Mouse (Mus musculus) spleen, postnatal 14 days (tissue): ENCODE measurements around the gene Eno3.

ENCODE experiments used
- DNase-seq, 2 experiments: peaks; one replicate each; pipeline ENCODE4 v3.0.0; 2021 to 2022; ENCODE audit warnings: low spot score in 2 of 2

The Eno3 gene

DNA sequence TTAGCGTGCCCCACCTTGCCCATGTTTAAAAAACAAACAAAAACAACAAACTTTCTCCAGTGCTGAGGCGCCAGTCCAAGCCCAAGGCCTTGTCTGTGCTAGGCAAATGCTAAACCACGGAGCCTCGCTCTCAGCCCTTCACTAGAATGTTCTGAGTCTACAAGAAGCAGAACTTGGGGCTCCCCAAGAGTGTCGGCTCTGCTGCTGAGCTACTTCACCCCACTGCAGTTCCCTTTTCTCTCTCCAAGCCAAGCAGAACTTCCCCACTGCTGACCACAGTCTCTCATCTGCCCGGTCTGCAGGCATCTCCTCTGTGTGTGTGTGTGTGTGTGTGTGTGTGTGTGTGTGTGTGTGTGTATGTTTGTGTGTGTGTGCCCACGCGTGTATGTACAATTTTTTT is 22.9 kb downstream of the Eno3 start:
- DNase-seq = peak in 1 of 2 experiments; percentile 40

GRCm38 (mm10) chr11:70681170-70681569 is 24.2 kb downstream of the Eno3 start:
- no peak for DNase-seq

DNA sequence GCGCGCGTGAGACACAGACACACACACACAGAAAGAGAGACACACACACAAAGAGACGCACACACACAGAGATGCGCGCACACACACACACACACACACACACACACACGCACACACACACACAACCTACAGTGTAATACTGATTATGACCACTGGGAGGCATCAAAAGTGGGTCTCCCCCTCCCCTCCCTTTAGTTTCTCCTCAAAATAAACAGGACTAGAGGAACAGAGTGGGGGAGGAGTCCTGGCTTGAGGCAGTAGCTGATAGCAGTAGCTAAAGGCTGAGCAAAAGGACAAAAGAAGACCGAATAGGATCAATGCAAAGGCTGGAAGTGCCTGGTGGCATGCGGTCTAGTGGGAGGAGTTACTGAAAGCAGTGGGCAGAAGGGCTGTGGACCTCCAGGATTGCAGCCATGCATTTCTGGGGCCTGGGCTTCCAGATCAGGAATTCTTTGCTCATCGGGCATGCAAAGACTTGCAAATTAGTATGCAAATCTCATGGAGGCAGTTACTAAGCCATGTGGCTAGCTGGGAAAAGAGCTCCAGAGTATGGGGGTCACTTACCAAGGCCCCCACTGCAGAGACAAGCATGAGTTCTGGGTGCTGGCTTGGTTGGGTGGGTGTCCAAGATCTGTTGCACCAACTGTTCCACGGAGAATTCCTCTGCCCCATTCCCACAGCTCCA is 25.0 kb downstream of the Eno3 start:
- DNase-seq = no peak

DNA sequence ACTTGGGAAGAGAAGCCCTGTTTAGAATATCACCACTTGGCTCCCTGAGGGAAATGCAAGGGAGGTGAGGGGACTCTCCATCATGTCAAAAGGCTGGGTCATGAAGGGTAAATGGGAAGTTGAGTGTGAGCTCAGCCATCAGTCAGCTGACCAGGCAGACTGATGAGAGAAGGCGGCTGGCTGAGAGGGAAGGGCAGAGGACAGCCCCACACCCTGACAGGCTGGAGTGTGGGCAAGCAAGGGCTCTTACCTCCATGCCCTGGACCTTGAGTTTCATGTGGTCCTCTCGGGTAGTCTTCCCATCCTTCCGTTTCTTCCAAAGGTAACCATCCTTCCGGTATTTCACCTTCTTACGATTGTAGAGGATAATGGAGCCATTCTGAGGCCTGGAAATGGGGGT is 26.6 kb downstream of the Eno3 start:
- DNase-seq = no peak

DNA sequence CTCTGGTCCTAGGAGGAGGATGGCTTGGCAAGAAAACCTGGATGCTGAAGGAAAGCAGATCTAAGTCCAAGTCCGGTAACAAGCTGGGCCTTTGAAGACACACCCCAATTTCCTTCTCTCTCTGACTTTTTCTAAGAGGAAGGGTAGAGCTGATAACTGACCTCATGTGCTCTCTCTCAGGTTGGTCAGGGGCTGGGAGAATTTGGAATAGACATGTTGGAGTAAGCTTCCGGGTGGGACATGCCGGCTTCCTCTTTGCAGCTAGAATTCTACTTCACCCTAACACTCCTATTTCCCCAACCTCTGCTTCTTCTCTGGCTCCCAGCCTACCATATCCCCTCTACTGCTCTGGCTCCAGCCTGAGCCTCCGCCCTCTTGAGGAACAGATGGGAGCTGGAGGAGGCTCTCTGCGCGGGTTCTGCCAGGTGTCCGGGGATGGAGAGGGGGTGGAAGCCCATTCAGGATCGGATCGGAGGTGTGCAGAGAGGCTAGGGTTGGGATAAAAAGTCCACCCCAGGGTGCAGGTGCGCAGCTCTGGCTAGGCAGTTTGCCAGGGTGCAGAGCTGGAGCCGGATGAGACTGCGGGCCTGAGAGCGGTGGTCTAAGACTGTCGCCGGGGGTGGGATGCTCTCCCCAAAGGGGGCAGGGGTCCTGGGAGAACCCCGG is 30.0 kb downstream of the Eno3 start:
- no peak for DNase-seq

DNA sequence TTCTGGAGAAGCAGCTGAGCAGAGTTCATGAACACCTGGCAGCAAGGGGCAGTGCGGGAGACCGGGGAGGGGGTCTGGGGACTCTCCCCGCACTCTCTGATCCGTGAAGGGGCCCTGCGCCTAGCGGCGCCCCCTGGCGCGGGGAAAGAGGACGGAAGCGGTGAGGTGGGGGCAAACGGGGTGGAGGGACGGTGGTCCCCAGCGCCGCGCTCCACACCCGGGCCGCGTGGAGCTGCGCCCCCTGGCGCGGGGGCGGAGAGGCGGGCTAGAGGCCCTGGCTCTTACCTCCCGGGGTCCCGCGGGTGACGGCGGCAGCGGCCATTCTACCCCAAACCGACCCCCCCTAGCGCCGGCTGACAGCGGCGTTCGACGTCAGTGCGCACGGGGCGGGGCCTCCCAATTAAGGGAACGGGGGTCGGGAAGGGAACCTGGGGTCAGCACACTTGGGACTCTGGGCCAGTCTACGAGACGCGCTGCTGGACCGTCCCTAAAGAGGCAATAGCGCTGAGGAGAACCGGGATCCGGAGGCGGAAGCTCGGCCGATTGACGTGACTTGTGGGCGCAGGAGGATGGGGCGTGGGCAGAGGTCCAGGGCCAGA is 30.7 kb downstream of the Eno3 start, which contains the start of gene Camta2:
Camta2 (minus strand) TSS at position 505 of the 599 bp plus-strand sequence.
- DNase-seq = peak; percentile 63 to 78

- DNase-seq = no peak
Measured at GRCm38 (mm10) chr11:70688372-70688771, 31.4 kb downstream of the Eno3 start.

DNA sequence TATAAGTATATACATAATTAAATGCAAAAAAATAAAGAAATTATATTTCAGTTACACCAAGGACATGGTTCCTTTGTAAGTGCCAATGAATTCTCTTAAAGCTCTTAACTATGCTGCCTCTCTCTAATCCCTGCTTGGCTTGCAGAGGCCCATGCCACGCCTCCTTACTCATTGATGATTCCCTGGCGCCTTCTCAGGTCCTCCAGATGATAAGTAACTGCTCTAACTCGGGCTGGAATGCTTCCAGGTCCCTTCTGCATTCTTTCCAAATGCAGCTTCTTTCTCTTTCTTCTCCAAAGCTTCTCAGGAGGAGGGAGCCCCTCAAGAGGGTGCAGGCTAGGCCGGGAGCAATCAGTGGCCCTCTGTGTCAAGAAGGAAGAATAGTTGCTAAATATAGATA is 32.6 kb downstream of the Eno3 start:
- DNase-seq = no peak

- DNase-seq = no peak
Measured at GRCm38 (mm10) chr11:70693504-70693903, 36.5 kb downstream of the Eno3 start.

DNA sequence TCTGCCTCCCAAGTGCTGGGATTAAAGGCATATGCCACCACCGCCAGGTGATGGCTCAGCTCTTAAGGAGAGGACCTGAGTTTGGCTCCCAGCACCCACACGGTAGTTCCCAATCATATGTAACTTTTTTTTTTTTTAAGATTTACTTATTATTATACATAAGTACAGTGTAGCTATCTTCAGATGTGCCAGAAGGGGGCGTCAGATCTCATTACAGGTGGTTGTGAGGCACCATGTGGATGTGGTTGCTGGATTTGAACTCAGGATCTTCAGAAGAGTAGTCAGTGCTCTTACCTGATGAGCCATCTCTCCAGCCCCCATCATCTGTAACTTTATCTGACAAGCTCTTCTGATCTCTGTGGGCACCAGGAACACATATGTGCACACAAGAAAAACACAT is 40.4 kb downstream of the Eno3 start:
- DNase-seq = no peak

GRCm38 (mm10) chr11:70699051-70699450 is 42.0 kb downstream of the Eno3 start:
- no peak for DNase-seq

- peak; percentile 94 to 96 for DNase-seq
Measured at GRCm38 (mm10) chr11:70699722-70700556, 42.9 kb downstream of the Eno3 start, which contains the start of the genes Inca1 and Kif1c. TSS of gene Inca1 (minus strand) at chr11:70700155. TSS of gene Kif1c (plus strand) at chr11:70700548.

DNA sequence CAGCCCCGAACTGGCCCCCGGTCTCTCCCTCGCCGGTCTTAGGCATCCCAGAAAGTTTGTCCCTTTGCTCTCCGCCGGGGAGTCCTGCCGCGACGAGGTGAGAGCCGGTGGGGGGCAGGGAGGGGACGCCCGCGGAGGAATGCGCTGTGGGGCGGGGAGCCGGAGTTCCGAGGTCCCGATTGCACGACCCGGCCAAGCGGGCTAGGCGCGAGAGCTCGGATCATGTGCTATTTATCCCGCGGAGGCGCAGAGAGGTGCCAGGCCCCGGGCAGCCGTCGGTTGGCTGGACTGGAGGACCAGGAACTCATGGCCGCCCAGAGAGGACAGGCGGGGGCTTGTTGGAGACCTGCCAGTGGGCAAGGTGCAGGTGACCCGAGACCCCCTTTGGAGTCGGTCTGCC is 43.6 kb downstream of the Eno3 start:
- DNase-seq = peak; percentile 39 to 51

DNA sequence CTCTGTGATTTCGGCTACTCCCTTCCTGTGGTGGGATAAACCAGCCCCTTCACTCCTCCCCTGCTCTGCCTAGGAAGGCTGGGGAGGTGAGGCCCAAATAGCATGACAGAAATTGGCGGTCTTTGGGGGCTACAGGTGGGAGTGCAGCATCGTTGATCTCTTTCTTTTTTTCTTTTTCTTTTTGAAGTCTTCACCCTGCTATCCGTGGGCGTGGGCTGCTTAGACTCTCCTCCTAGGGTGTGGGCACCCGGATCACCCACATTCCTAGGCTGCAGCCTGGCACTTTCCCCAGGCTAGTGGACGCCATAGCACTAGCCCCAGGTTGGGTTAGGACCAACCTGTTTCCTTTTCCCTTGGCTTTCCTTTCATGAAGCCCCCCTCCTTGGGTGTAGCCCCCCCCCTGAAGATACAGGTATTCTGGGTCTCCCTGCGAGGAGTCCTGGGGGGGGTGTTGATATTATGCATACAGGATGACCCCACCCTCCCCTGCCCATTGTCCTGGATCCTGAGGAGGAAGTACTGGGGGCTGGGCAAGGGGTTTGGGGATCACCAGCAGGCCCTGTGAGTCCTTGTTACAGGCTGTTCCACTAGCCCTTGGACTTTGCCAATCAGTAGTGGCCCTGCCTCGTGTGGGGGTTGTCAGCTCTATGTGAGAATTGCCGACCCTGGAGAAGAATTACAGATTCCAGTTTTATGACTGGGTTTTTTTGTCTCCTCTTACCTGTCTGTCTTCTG is 44.4 kb downstream of the Eno3 start:
- DNase-seq = no peak

DNA sequence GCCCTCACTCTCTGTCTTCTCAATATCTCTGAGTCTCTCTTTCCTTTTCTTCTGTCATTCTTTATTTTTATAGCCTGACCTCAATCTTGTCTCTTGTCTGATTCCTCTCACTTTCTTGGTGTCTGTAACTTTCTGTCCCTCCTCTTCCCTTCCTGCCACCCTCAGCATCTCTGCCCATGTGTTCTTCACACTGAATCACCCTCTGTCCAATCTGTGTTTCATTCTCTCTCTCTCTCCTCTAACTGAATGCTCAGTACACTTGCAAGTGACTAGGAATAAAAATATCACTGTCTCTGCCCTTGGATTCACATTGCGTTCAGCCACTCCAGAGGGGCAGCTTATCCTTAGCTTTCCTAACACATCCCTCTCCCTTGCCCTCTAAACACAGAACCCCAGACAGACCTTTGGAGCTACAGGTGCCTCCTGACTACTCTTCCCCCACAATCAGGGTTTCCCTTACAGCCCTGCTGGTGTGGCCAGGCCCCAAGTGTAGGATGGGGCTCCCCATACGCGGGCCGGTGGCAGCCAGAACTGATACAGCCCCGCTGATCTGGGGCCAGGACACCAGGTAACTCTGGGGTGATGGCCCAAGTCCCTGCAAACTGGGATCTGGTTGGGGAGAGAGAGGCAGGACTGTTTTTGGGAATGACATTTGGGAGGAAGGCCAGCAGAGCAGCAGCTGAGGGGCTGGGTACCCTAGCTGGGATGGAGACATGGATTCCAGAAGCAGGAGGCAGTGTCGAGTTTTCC is 45.2 kb downstream of the Eno3 start:
- no peak for DNase-seq

DNA sequence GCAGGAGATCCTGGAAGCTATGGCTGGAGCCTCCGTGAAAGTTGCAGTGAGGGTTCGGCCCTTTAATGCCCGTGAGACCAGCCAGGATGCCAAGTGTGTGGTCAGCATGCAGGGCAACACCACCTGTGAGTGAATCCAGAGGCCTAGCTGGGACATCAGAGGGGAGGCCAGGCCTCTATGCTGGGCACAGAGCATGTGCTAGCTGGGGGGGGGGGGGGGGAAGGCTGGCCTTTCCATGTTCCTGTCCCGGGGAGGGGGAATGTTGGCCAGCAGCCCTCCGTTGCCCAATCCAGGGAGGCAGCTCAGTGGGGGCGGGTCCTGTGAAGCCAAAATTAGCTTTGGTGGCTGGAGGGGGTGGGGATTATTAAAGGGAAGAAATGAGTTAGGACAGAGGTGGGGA is 45.8 kb downstream of the Eno3 start:
- DNase-seq = no peak

DNA sequence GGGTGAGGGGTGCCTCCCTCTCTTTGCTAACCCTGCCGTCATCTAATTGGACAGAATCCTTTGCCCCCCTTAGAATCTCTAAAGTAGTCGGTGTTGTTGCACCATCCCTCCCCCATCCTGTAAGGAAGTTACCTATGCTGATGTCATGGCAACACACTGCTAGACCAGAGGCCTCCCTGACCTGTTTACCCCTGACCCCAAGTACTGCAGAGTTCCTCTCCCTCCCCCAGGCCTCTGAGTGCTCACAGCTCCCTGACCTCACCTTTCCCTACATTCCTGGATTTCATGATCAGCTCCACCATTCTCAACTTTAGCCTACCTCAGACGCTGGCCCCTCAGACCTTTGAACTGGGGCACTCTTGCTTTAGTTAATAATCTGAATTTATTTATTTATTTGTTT is 49.1 kb downstream of the Eno3 start:
- DNase-seq = no peak

- no peak for DNase-seq
Measured at GRCm38 (mm10) chr11:70711026-70711425, 54.0 kb downstream of the Eno3 start.
